Mouse (Mus musculus) left cerebral cortex, adult 2 months (tissue): Measurements from ENCODE around the gene Cbx3. TPM values are rescaled to one million over a fixed set of nuclear protein-coding genes. Genes with fewer than 3 reads are reported as not detected.
A peak's percentile ranks its signal among the peaks of the same experiment; 100 is the strongest.

ENCODE experiments used
- DNase-seq, 2 experiments: peaks; one replicate each; pipeline ENCODE4 v3.0.0; 2021 to 2022; ENCODE audit warnings: low spot score in 2 of 2, mixed read lengths in 1 of 2; ENCODE audit errors: extremely low spot score in 1 of 2
- H3K27ac ChIP-seq: fragments of 200-600 bp; 2 replicates; pipeline ENCODE4 v1.8.1; 2022
- H3K4me3 ChIP-seq: fragments of 200-600 bp; 2 replicates; pipeline ENCODE4 v1.8.1; 2022
- CTCF ChIP-seq: fragments of 200-600 bp; IDR thresholded peaks from 2 replicates; pipeline ENCODE4 v1.8.1; 2022; ENCODE audit warnings: antibody characterized with exemption, mild to moderate bottlenecking, moderate library complexity
- intact Hi-C: fragments of 180-260 bp; cut with DNase I; formaldehyde crosslinking; loops from one replicate; pipeline ENCODE4 v1.15.1; 2025
- total RNA-seq, 2 experiments: library from RNA; stranded (reverse); gene quantifications; 2 replicates each; pipeline ENCODE4 v1.2.3; 2021

Gene Cbx3
- total RNA-seq, 2 experiments from 2014 or later = 121 to 128 TPM

GRCm38 (mm10) chr6:51456198-51456597, 14.0 kb upstream of the Cbx3 start:
- Histone ChIP-seq H3K27ac (no peak overlapping the region), H3K4me3 (no peak overlapping the region)
- DNase-seq = no peak
- TF ChIP-seq CTCF = no peak
- intact Hi-C loops = no loop called here

GRCm38 (mm10) chr6:51457283-51457682, 12.9 kb upstream of the Cbx3 start:
- H3K27ac ChIP-seq = no peak overlapping the region
- intact Hi-C loops = no loop called here
- no peak overlapping the region for H3K4me3 ChIP-seq
- no peak for DNase-seq
- no peak for TF ChIP-seq CTCF

DNA sequence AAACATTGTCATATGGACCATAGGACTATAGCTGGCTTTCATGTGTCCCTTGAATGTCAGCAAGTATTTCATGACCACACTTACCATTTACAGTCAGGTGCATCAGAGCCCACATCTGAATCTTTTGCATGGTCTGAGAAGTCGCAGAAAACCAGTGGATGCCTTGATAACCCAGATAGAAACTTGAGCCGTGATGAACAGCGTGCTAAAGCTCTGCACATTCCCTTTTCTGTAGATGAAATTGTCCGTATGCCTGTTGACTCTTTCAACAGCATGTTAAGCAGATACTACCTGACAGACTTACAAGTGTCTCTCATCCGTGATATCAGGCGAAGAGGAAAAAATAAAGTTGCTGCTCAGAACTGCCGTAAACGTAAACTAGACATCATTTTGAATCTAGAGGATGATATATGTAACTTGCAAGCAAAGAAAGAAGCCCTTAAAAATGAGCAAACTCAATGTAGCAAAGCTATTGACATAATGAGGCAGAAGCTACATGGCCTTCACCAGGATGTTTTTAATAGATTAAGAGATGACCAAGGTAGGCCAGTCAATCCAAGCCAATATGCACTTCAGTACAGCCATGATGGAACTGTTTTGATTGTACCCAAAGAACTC, 12.3 kb upstream of the Cbx3 start:
- Histone ChIP-seq H3K27ac (no peak overlapping the region), H3K4me3 (no peak overlapping the region)
- intact Hi-C loops = no loop called here
- DNase-seq = no peak
- TF ChIP-seq CTCF = no peak

GRCm38 (mm10) chr6:51458925-51459312, 11.2 kb upstream of the Cbx3 start:
- H3K4me3 ChIP-seq = no peak overlapping the region
- DNase-seq = no peak
- no peak overlapping the region for H3K27ac ChIP-seq
- intact Hi-C loops = no loop called here
- TF ChIP-seq CTCF = no peak

DNA sequence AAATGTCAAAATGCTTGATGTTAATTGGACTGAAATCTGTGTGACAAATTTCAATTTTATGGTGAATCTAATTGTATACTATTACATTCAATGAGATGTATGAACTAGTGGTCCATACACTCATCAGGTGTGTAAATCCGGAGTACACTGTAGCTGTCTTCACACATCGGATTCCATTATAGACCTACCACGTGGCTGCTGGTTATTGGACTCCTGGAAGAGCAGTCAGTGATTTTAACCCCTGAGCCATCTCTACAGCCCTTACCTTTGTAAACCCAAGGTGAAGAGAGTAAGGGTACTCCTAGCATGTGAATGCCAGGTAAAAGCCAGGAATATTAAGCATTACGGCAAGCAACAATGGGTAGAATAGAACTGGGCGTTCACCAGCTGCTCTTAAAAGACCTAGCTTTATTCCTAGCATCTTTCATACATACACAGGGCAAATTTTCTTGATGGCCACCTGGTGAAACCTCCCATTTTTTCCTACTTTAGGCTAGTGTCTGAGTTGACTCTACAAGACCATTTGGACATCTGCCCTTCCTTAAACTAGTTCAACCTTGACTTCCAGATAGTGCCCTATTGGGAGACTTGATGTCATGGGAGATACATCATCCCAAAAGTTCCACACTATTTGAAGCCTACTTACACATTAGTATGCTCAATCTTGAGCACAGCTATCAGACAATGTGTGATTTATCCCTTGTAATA, 10.7 kb upstream of the Cbx3 start:
- no peak; the same call in 1 of the 2 replicates for TF ChIP-seq CTCF
- Histone ChIP-seq H3K4me3 (no peak overlapping the region), H3K27ac (no peak overlapping the region)
- intact Hi-C loops = no loop called here
- DNase-seq = no peak

DNA sequence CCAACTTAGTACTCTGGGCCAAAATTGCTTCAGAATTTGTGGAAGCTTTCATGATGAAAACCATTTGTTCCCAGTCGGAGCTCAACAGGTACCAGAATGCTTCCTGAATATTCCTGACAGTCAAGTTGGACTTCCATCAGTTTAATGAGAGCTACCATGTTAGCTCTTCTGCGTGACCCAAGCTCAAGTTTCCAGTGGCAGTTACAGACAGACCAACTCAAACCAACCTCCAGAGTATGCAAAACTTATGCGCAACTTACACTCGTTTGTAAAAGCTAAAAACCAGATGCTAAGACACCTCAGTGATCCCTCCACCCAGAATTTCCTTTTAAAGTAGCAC, 10.2 kb upstream of the Cbx3 start:
- TF ChIP-seq CTCF = no peak
- Histone ChIP-seq H3K4me3 (no peak overlapping the region), H3K27ac (no peak overlapping the region)
- intact Hi-C loops = no loop called here
- no peak for DNase-seq

GRCm38 (mm10) chr6:51460363-51460762, 9.8 kb upstream of the Cbx3 start:
- intact Hi-C loops = no loop called here
- DNase-seq = no peak
- TF ChIP-seq CTCF = no peak
- Histone ChIP-seq H3K27ac (no peak overlapping the region), H3K4me3 (no peak overlapping the region)

GRCm38 (mm10) chr6:51467649-51468048, 2.5 kb upstream of the Cbx3 start:
- Histone ChIP-seq H3K27ac (no peak overlapping the region), H3K4me3 (peak overlapping the region; percentile 99)
- DNase-seq = no peak
- intact Hi-C loops = loop anchor here (1.0 to 2.0 kb wide), 2 partner anchors 42 to 83 kb away; no protein-coding TSS in a partner anchor
- TF ChIP-seq CTCF = peak; percentile 61

DNA sequence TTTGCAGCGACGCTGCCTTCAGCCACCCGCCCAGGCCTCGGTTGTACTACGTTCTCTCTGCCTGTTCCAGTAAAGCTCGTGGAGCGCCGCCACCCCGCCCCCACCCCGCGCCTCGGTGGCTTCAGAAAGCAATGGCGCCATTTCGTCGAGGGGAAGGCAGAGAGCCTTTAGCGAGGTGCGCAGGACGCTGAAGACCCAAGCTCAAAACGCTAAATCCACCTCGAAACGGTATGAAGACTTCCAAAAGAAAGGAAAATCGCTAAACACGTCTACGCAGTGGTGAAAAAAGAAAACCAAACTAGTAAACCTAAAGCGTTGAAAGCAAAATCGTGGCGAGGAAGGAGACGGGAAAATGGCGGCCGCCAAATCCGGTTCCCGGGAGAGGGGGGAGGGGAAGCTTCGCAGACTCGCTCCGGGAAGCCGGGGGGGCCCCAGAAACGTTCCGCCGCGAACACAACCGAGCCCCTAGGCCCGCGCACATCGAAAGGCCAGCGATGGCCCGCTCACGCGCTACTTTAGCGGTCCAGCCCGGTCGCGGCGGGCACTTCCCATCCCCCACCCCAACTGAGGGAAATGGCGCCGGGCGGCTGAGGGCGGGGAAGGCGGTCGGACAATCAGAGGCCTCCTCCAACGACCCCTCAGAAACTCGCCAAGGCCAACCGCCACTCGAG, 1.1 kb upstream of the Cbx3 start:
- Histone ChIP-seq H3K4me3 (peak overlapping the region; percentile 99), H3K27ac (peak overlapping the region; percentile 99)
- intact Hi-C loops = loop anchor here (1.0 kb wide), 1 partner anchor 40 kb away; no protein-coding TSS in a partner anchor
- DNase-seq = peak; percentile 68 to 75
- no peak for TF ChIP-seq CTCF

DNA sequence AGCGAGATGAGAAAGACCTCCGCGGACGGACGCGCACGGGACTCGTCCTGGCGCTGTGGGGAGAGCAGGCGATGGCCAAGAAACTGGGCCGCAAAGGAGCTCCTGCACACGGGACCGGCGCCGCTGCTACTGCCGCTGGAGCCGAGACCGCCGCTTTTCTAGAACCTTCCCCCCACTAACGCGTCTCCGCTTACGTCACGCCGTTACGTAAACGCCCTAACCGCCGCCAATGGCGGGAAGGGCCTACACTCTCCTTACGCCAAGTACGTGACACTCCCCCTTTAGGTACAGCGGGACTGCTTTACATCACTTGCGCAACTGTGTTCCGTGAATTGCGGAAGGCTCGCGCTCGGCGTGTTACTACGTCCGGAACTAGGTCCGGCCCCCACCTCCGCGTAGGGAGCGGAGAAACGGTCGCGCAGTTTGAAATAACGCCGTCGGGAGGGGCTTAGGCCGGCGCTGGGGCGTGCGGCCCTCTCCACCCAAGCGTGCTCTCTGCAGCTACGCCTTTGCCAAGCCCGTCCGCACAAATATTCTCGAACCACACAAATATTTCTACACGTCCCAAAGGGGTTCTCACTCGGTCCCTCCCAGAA, 347 bp upstream of the Cbx3 start, which contains the start of gene Hnrnpa2b1:
Hnrnpa2b1 (minus strand) TSS at position 180 of the 596 bp plus-strand sequence.
- peak within 1 kb of the TSS; percentile 99 for H3K4me3 ChIP-seq
- peak; percentile 98 to 99 for DNase-seq
- TF ChIP-seq CTCF = no peak
- intact Hi-C loops = loop anchor here (5.0 kb wide), 3 partner anchors 52 to 387 kb away; partner anchors contain the start of gene Snx10
- H3K27ac ChIP-seq = peak within 1 kb of the TSS; percentile 99

DNA sequence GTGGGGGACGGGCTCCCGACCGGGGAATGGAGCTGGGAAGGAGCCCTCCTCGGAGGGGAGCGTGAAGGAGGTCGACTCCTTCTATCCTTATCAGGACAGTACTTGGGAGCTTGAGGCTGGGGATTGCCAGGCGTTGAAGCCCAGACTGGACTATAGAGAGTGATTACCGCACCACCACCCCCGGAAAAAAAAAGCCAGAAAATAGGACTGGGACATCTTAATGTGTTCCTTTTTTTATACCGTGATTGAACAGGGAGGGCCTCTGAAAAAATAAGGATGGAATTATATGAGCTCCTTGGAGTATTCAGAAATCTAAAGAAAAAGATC, 982 bp downstream of the Cbx3 start:
- Histone ChIP-seq H3K4me3 (peak overlapping the region; percentile 99), H3K27ac (peak overlapping the region; percentile 99)
- intact Hi-C loops = loop anchor here (5.0 kb wide), 3 partner anchors 51 to 386 kb away; partner anchors contain the start of gene Snx10
- no peak for DNase-seq
- TF ChIP-seq CTCF = no peak

GRCm38 (mm10) chr6:51471782-51472181, 1.6 kb downstream of the Cbx3 start:
- no peak for DNase-seq
- Histone ChIP-seq H3K27ac (no peak overlapping the region; the same call in 1 of the 2 replicates), H3K4me3 (peak overlapping the region; percentile 99)
- intact Hi-C loops = loop anchor here (2.0 to 5.0 kb wide), 4 partner anchors 37 to 386 kb away; partner anchors contain the start of gene Snx10
- no peak for TF ChIP-seq CTCF
